Mouse (Mus musculus) kidney, postnatal 4 days (tissue): Measurements from ENCODE around the gene Atp8b4.

ENCODE experiments used
- DNase-seq, 2 experiments: peaks; one replicate each; pipeline ENCODE4 v3.0.0; 2021; ENCODE audit warnings: mixed read lengths in 2 of 2

Gene Atp8b4

GRCm38 (mm10) chr2:126275511-126275910 lies 225.0 kb downstream of the Atp8b4 start:
- DNase-seq: no peak

GRCm38 (mm10) chr2:126274826-126275405 lies 225.6 kb downstream of the Atp8b4 start:
- DNase-seq: no peak

- DNase-seq: no peak
Measured at GRCm38 (mm10) chr2:126274311-126274710, 226.2 kb downstream of the Atp8b4 start.
